Mouse (Mus musculus): Measurements from ENCODE around the gene Rpl19.

- TF ChIP-seq CTCF (IDR thresholded peaks at IDR 0.05; ENCODE audit: borderline replicate concordance, extremely low read depth, insufficient read depth, insufficient read length) (no peak), POLR2A (IDR thresholded peaks at IDR 0.05; ENCODE audit: borderline replicate concordance, extremely low read depth, insufficient read depth, insufficient read length, poor library complexity, severe bottlenecking) (no peak)
Observed at GRCm38 (mm10) chr11:97996691-97997090, 29.8 kb upstream of the Rpl19 start.

Data from brain, embryonic 14.5 days (tissue).